Mouse (Mus musculus): Measurements from ENCODE around the gene Krt6a.
"Not testable (repeated sequence)": the region's sequence is repeated elsewhere in the genome, so short reads cannot be mapped to it uniquely, and the experiment has no call there.

The Krt6a gene

GRCm38 (mm10) chr15:101694207-101694606 lies at the start of gene Krt6a:
Gene Krt6a, minus strand, starts transcription at chr15:101694307.
- DNase-seq (ENCODE audit: low spot score in 2 of 2): no peak

DNA sequence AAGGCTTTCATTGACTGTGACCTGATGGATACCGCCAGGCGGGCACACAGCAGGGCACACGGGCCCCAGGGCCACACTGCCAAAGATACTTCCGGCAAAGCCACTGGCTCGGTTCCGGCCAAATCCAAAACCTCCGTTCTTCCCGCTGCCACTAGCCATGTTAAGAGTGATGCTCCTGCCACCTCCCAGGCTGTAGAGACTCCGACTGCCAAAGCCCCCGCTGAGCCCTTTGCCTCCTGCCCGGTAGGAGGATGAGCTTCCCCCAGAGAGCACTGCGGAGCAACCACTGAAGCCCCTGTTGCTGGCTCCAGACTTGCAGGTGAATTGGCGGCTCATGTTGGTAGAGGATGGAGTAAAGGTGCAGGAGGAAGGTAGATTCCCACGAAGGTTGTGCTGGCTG lies 48.6 kb upstream of the Krt6a start, which contains the start of gene Krt71:
Krt71 (minus strand) TSS at position 399 of the 400 bp plus-strand sequence.
- no peak for DNase-seq (ENCODE audit: low spot score in 2 of 2)

- DNase-seq (ENCODE audit: low spot score in 2 of 2): no peak
These were observed 43.7 kb upstream of the Krt6a start for GRCm38 (mm10) chr15:101737786-101738185.

DNA sequence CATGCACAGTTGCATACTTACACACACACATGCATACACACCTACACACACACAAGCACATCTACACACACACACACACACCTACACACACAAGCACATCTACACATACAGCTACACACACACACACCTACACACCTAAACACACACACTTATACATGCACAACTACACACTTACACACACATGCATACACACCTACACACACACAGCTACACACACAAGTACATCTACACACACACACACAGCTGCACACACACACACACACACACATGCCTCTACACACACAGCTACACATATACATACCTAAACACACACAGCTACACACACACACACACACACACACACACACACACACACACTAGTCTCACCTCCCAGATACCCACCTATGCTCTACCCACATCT lies 36.5 kb upstream of the Krt6a start:
- no peak for DNase-seq (ENCODE audit: low spot score in 2 of 2)

DNA sequence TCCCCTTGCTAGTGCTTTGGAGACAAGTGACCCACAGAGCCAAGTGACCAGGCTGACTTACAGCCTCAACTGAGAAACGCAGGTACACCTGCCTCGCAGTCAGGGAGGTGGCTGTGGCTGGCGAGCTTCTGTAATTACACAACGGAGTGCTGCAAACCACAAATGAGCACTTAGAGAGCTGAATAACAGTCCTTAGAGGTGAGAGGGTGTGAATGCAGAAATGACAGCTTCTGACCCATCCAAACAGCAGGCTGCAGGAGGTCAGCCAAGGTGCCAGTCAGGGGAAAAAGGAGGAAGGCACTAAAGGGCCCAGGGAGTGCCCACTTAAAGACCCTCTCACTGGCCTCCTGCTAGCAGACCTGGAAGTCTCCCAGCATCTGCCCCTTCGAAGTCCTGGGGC lies 30.6 kb upstream of the Krt6a start:
- DNase-seq (ENCODE audit: low spot score in 2 of 2): no peak

- DNase-seq (ENCODE audit: low spot score in 2 of 2): no peak
These were observed 21.7 kb upstream of the Krt6a start for GRCm38 (mm10) chr15:101715831-101716230.

GRCm38 (mm10) chr15:101714356-101714755 lies 20.2 kb upstream of the Krt6a start:
- DNase-seq (ENCODE audit: low spot score in 2 of 2): no peak

DNA sequence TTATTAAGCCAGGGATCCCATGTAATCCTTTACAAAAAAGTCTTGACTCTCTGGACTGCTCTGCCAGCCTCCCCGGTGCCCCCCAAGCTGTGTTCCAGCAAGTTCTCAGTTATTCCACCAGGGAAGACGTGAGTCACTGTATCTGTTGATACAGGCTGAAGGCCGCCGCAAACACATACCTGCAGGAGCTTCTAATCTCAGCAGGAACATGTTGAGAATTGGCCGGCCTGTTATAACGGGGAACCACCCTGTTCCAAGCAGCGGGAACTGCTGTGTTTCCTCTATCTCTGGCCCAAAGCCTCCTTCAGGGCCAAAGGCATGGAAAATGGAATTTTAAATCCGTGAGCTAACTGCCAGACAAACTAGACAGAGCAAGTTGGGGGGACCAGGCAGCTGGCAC lies 19.6 kb upstream of the Krt6a start:
- DNase-seq (ENCODE audit: low spot score in 2 of 2): no peak

- no peak for DNase-seq (ENCODE audit: low spot score in 2 of 2)
These were observed 18.6 kb upstream of the Krt6a start, which contains the start of gene Krt5 for GRCm38 (mm10) chr15:101712720-101713119. Gene Krt5, minus strand, starts transcription at chr15:101712898.

GRCm38 (mm10) chr15:101708683-101709082 lies 14.6 kb upstream of the Krt6a start:
- DNase-seq (ENCODE audit: low spot score in 2 of 2): no peak

DNA sequence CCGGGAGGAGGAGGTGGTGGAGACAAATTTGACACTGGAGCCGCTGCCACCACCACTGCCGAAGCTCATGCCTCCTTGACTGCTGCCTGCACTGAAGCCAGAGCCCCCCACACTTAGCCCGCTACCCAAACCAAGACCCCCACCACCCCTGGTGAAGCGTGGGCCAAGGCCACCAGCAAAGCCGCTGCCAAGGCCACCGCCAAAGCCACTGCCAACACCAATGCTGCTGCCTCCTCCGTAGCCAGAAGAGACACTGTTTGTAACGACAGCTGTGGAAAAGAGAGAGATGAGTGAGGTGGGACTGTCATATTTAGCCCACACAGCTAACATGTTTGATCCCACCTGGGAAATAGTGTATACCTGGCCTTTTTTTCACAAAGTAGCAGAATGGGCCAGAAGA lies 13.3 kb upstream of the Krt6a start:
- no peak for DNase-seq (ENCODE audit: low spot score in 2 of 2)

- no peak for DNase-seq (ENCODE audit: low spot score in 2 of 2)
These were observed 10.0 kb upstream of the Krt6a start for GRCm38 (mm10) chr15:101704066-101704465.

GRCm38 (mm10) chr15:101702380-101702779 lies 8.3 kb upstream of the Krt6a start:
- DNase-seq (ENCODE audit: low spot score in 2 of 2): no peak

- no peak for DNase-seq (ENCODE audit: low spot score in 2 of 2)
These were observed 5.8 kb upstream of the Krt6a start for GRCm38 (mm10) chr15:101699866-101700265.

DNA sequence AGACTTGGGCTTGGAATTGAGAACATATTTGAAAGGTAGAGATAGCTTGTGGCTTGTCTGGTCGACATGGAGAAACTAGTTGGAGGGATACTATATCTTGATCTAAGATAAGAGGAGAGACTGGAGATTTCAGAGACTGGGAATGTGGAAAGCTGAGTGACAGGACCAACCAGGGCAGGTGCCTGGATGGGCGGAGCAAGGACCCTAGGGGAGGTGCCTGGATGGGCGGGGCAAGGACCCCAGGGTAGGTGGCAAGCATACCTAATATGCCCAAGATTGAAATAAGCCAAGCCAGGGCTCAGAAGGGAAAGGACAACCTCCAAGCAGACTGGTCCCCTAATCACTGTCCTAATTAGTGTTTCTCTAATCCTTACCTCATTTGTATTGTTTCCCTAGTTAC lies 5.1 kb upstream of the Krt6a start:
- no peak for DNase-seq (ENCODE audit: low spot score in 2 of 2)

DNA sequence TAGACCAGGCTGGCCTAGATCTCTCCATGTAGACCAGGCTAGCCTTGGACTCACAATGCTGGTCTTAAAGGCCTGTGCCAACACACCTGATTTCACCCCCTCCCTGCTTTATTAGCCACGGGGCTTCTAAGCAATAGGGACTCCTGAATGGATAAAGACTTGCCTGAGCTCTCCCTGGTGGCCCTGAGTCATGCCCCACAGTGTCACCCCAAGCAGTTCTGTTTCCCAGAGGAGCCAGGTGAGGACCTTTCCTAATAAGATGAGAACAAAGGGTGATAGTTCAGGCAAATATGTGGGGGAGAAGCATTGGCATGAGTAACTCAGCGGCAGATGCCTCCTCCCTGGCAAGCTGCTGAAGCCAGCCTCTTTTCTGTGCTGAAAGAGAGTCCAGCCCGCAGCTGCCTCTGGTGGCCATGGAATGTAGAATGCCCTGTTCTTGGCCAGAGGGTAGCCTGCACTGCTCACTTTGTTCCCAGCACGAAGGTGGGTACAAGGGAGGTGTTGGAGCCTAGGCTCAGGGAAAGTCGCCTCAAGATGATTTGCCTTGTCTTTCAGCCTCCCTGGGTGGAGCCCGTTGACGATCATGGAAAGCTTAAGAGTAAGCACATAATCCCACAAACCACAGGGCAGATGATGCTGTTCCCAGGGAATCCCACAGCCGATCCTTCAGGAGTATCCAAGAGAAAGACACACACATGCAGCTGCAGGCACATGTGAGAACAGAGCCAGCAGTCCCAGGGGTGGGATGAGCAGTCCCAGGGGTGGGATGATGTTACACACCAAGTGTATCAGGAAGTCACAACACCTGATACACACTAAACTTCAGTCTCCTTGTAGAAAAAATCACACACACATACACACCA lies 3.5 kb upstream of the Krt6a start:
- no peak for DNase-seq (ENCODE audit: low spot score in 2 of 2)

GRCm38 (mm10) chr15:101690460-101690859 lies 3.6 kb downstream of the Krt6a start:
- not testable (repeated sequence) for DNase-seq (ENCODE audit: low spot score in 2 of 2)

- DNase-seq (ENCODE audit: low spot score in 2 of 2): no peak
These were observed 5.9 kb downstream of the Krt6a start for GRCm38 (mm10) chr15:101688161-101688560.

DNA sequence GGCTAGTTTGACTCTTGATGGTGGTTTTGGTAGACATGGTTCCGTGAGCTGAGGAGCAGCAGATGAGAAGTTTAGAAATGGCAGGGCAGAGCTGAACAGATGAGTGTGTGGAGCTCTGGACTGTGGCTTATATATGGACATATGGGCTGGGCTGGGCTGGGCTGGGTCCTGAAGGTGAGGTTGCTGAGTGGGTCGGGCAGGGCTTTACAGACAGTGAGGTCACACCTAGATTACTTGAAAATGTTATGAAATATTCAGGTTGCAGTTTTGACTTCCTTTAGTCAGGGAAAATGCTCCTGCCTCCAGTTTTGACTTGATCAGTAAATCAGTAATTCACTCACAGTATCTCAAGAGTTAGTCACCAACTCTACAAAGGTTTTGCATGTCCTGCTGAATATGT lies 13.9 kb downstream of the Krt6a start, which contains the start of gene Krt6b:
Krt6b (minus strand) TSS at position 101 of the 400 bp plus-strand sequence.
- no peak for DNase-seq (ENCODE audit: low spot score in 2 of 2)

GRCm38 (mm10) chr15:101675978-101676377 lies 18.1 kb downstream of the Krt6a start:
- DNase-seq (ENCODE audit: low spot score in 2 of 2): no peak

DNA sequence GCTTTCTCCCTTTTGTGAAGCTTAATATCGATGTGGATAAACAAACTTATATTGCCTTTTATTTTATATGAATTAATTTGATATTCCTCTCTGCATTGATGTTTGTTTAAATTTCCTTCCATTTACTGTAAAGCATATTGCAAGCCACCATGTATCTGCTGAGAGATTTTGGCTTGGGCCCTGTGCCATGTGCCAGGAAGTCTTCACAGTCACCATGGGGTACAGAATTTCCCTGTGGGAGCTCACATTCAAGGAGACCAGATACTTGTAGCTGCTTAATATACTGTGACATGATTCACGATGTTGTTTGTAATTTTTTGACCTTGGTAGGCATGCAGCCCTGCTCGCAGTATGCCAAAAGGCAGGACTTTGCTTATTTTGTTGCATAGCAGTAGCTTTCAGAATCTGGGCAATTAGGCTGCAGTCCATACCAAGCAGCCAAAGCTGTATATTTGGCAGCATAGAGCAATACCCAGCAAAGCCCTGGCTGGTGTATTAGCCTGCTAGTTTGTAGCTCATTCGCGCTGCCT lies 41.3 kb downstream of the Krt6a start:
- DNase-seq (ENCODE audit: low spot score in 2 of 2): no peak

DNA sequence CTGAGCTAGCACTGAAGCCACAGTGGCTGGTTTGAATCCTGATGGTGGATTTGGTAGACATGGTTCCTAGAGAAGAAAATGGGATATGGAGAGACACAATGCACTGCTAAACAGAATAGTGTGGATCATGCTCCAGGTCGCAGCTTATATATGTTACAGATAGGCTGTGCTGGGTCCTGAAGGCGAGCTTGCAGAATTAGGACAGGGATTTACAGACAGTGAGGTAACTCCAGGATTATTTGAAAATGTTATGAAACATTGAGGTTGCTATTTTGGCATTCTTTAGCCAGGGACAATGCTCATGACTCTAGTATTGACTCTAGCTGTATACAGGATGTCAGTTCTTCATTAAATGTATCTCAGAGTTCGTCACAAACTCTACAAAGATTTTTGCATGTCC lies 46.8 kb downstream of the Krt6a start, which contains the start of gene Gm5478:
Gm5478 (minus strand) TSS at position 101 of the 400 bp plus-strand sequence.
- DNase-seq (ENCODE audit: low spot score in 2 of 2): no peak

All from right cerebral cortex, adult 2 months (tissue).